Mouse (Mus musculus): ENCODE results near the gene Ift74.
"Not testable (repeated sequence)": the region's sequence is repeated elsewhere in the genome, so short reads cannot be mapped to it uniquely, and the experiment has no call there.

The Ift74 gene

GRCm38 (mm10) chr4:94613972-94614626 is at the start of gene Ift74:
Gene Ift74, plus strand, starts transcription at chr4:94614491.
- DNase-seq (ENCODE audit: low spot score): peak; percentile 96

- no peak for DNase-seq (ENCODE audit: low spot score)
These were observed 41.6 kb upstream of the Ift74 start for GRCm38 (mm10) chr4:94572677-94573076.

GRCm38 (mm10) chr4:94591765-94592381 is 22.4 kb upstream of the Ift74 start:
- DNase-seq (ENCODE audit: low spot score): no peak

- no peak for DNase-seq (ENCODE audit: low spot score)
These were observed 21.6 kb upstream of the Ift74 start for GRCm38 (mm10) chr4:94592709-94593108.

GRCm38 (mm10) chr4:94601395-94601794 is 12.9 kb upstream of the Ift74 start:
- no peak for DNase-seq (ENCODE audit: low spot score)

- DNase-seq (ENCODE audit: low spot score): peak; percentile 38
These were observed 11.7 kb upstream of the Ift74 start for GRCm38 (mm10) chr4:94602496-94603030.

- DNase-seq (ENCODE audit: low spot score): peak; percentile 90
These were observed 11.2 kb upstream of the Ift74 start, which contains the start of gene Plaa for GRCm38 (mm10) chr4:94603031-94603629. Gene Plaa, minus strand, starts transcription at chr4:94603244.

GRCm38 (mm10) chr4:94604452-94605019 is 9.8 kb upstream of the Ift74 start:
- DNase-seq (ENCODE audit: low spot score): no peak

- no peak for DNase-seq (ENCODE audit: low spot score)
These were observed 8.7 kb upstream of the Ift74 start for GRCm38 (mm10) chr4:94605591-94605990.

- DNase-seq (ENCODE audit: low spot score): no peak
These were observed 4.0 kb upstream of the Ift74 start for GRCm38 (mm10) chr4:94610339-94610738.

- DNase-seq (ENCODE audit: low spot score): no peak
These were observed 326 bp downstream of the Ift74 start for GRCm38 (mm10) chr4:94614627-94615006.

GRCm38 (mm10) chr4:94620077-94620476 is 5.8 kb downstream of the Ift74 start:
- no peak for DNase-seq (ENCODE audit: low spot score)

- no peak for DNase-seq (ENCODE audit: low spot score)
These were observed 28.9 kb downstream of the Ift74 start for GRCm38 (mm10) chr4:94643141-94643540.

GRCm38 (mm10) chr4:94649920-94650319 is 35.6 kb downstream of the Ift74 start, which contains the start of gene Lrrc19:
Gene Lrrc19, minus strand, starts transcription at chr4:94650144.
- no peak for DNase-seq (ENCODE audit: low spot score)

GRCm38 (mm10) chr4:94650426-94651175 is 36.3 kb downstream of the Ift74 start:
- not testable (repeated sequence) for DNase-seq (ENCODE audit: low spot score)

GRCm38 (mm10) chr4:94669718-94670117 is 55.4 kb downstream of the Ift74 start:
- no peak for DNase-seq (ENCODE audit: low spot score)

- no peak for DNase-seq (ENCODE audit: low spot score)
These were observed 66.4 kb downstream of the Ift74 start for GRCm38 (mm10) chr4:94680662-94681061.

- DNase-seq (ENCODE audit: low spot score): no peak
These were observed 66.9 kb downstream of the Ift74 start for GRCm38 (mm10) chr4:94681181-94681580.

- no peak for DNase-seq (ENCODE audit: low spot score)
These were observed 67.7 kb downstream of the Ift74 start for GRCm38 (mm10) chr4:94682029-94682428.

GRCm38 (mm10) chr4:94683305-94683704 is 69.0 kb downstream of the Ift74 start:
- DNase-seq (ENCODE audit: low spot score): no peak

- not testable (repeated sequence) for DNase-seq (ENCODE audit: low spot score)
These were observed 75.5 kb downstream of the Ift74 start for GRCm38 (mm10) chr4:94689804-94690203.

- DNase-seq (ENCODE audit: low spot score): no peak
These were observed 76.8 kb downstream of the Ift74 start for GRCm38 (mm10) chr4:94691078-94691477.

Data from urinary bladder, postnatal 14 days (tissue).